Mouse (Mus musculus): Measurements from ENCODE around the gene Gm49721.
"Not testable (repeated sequence)": the region's sequence is repeated elsewhere in the genome, so short reads cannot be mapped to it uniquely, and the experiment has no call there.

Gm49721 gene

GRCm38 (mm10) chr17:6986118-6986517 lies 7.4 kb downstream of the Gm49721 start:
- not testable (repeated sequence) for DNase-seq

- not testable (repeated sequence) for DNase-seq
Observed at GRCm38 (mm10) chr17:6995504-6995903, 16.8 kb downstream of the Gm49721 start.

- DNase-seq, result peak; percentile 14
Observed at GRCm38 (mm10) chr17:6996826-6997225, 18.1 kb downstream of the Gm49721 start.

GRCm38 (mm10) chr17:6997778-6998490 lies 19.2 kb downstream of the Gm49721 start:
- not testable (repeated sequence) for DNase-seq

- not testable (repeated sequence) for DNase-seq
Observed at GRCm38 (mm10) chr17:7001790-7002585, 23.3 kb downstream of the Gm49721 start.

GRCm38 (mm10) chr17:7003392-7003791 lies 24.7 kb downstream of the Gm49721 start:
- DNase-seq, result not testable (repeated sequence)

GRCm38 (mm10) chr17:7005646-7006045 lies 26.9 kb downstream of the Gm49721 start:
- not testable (repeated sequence) for DNase-seq

- not testable (repeated sequence) for DNase-seq
Observed at GRCm38 (mm10) chr17:7008885-7009284, 30.2 kb downstream of the Gm49721 start.

GRCm38 (mm10) chr17:7009440-7009839 lies 30.7 kb downstream of the Gm49721 start:
- DNase-seq, result not testable (repeated sequence)

- DNase-seq, result not testable (repeated sequence)
Observed at GRCm38 (mm10) chr17:7009901-7010300, 31.2 kb downstream of the Gm49721 start.

- DNase-seq, result not testable (repeated sequence)
Observed at GRCm38 (mm10) chr17:7014190-7014589, 35.5 kb downstream of the Gm49721 start.

- DNase-seq, result not testable (repeated sequence)
Observed at GRCm38 (mm10) chr17:7025257-7025656, 46.6 kb downstream of the Gm49721 start, which contains the start of gene Gm1604a. Gene Gm1604a, plus strand, starts transcription at chr17:7025568.

GRCm38 (mm10) chr17:7025764-7026346 lies 47.2 kb downstream of the Gm49721 start:
- not testable (repeated sequence) for DNase-seq

GRCm38 (mm10) chr17:7030204-7030603 lies 51.5 kb downstream of the Gm49721 start:
- not testable (repeated sequence) for DNase-seq

GRCm38 (mm10) chr17:7030622-7031174 lies 52.0 kb downstream of the Gm49721 start:
- not testable (repeated sequence) for DNase-seq

GRCm38 (mm10) chr17:7033192-7034166 lies 54.8 kb downstream of the Gm49721 start:
- not testable (repeated sequence) for DNase-seq

GRCm38 (mm10) chr17:7068997-7069539 lies 90.4 kb downstream of the Gm49721 start:
- not testable (repeated sequence) for DNase-seq

- not testable (repeated sequence) for DNase-seq
Observed at GRCm38 (mm10) chr17:7069561-7070240, 91.0 kb downstream of the Gm49721 start.

- peak; percentile 38 for DNase-seq
Observed at GRCm38 (mm10) chr17:7074494-7074893, 95.8 kb downstream of the Gm49721 start.

GRCm38 (mm10) chr17:7075519-7075918 lies 96.8 kb downstream of the Gm49721 start:
- not testable (repeated sequence) for DNase-seq

GRCm38 (mm10) chr17:7079558-7079957 lies 100.9 kb downstream of the Gm49721 start:
- peak; percentile 20 for DNase-seq
